ENCODE assay signal across 8 mouse cellular contexts in the genomic region with DNA sequence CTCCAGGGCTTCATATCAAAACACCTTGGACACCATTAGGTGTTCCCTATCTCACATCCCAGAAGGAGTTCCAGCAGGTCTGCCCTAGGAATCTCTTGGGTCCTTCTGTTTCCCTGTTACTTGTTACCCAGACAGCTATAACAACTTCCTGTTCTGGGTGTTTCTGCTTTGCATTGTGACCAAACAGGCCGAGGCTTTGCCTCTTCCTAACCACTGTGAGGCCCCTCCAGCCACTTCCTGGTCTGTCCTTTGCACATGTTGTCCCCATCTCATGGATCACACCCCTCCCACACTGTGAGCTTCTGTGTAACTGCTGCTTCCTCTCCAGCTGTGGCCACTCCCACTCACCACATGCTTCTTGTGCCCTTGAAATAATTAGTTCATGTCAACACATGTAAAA. TPM values are rescaled to one million over a fixed set of nuclear protein-coding genes. Genes with fewer than 3 reads are reported as not detected.
DNase-seq lines count a peak whose midpoint lies in the region; ATAC-seq and TF ChIP-seq lines count a peak whose summit lies in the region.

No protein-coding gene starts in this region.

- H3K4me1 ChIP-seq in midbrain, postnatal 0 days (ENCODE audit: insufficient read depth, low read length), result no peaks in the 10 kb centered on the region
- no peaks in the 10 kb centered on the region for H3K4me1 ChIP-seq in midbrain, embryonic 11.5 days (ENCODE audit: control insufficient read depth, insufficient read depth, low read length)
- peaks cover 33% of the 10 kb centered on the region for H3K4me1 ChIP-seq in liver, embryonic 11.5 days (replicated peaks; ENCODE audit: control insufficient read depth, insufficient read depth, low read length)

- peak; percentile 31 for DNase-seq in midbrain, postnatal 0 days (ENCODE audit: low spot score)
- DNase-seq in midbrain, embryonic 11.5 days (ENCODE audit: low spot score, missing footprints), result no peak
- peak; percentile 47 for DNase-seq in embryo, embryonic 11 days
- no peak for DNase-seq in liver, embryonic 11.5 days (ENCODE audit: low spot score)
- DNase-seq in spleen, adult 18-20 months, result peak; percentile 44 to 46
- no peak for DNase-seq in retina, postnatal 1 day
- no peak for DNase-seq in ovary, adult 18-20 months (ENCODE audit: low spot score)

- no peak for ATAC-seq in midbrain, postnatal 0 days (ENCODE audit: low FRiP score)
- ATAC-seq in midbrain, embryonic 11.5 days (ENCODE audit: low FRiP score), result no peak
- ATAC-seq in inflammation-experienced regulatory T-cells, adult 6 months, result peak; percentile 58
- ATAC-seq in liver, embryonic 11.5 days (replicated peaks; ENCODE audit: low FRiP score), result 0 out of 2 replicates have a peak, but pooled peaks have one; percentile 21

- H3K27me3 ChIP-seq in midbrain, postnatal 0 days (ENCODE audit: insufficient read depth, low read length), result no peaks in the 10 kb centered on the region
- no peaks in the 10 kb centered on the region for H3K27me3 ChIP-seq in midbrain, embryonic 11.5 days (ENCODE audit: control insufficient read depth, insufficient read depth, low read length)
- H3K27me3 ChIP-seq in liver, embryonic 11.5 days (replicated peaks; ENCODE audit: control insufficient read depth, insufficient read depth, low read length), result no peaks in the 10 kb centered on the region

- no peak overlapping the region for H3K27ac ChIP-seq in midbrain, postnatal 0 days (ENCODE audit: low read depth, low read length)
- H3K27ac ChIP-seq in midbrain, embryonic 11.5 days (ENCODE audit: low read depth, low read length), result no peak overlapping the region
- H3K27ac ChIP-seq in liver, embryonic 11.5 days (ENCODE audit: low read depth, low read length), result peak overlapping the region; percentile 96

- H3K4me2 ChIP-seq in midbrain, postnatal 0 days (ENCODE audit: low read depth, low read length, poor library complexity, severe bottlenecking), result no peak overlapping the region
- no peak overlapping the region for H3K4me2 ChIP-seq in midbrain, embryonic 11.5 days
- peak overlapping the region; percentile 45 for H3K4me2 ChIP-seq in liver, embryonic 11.5 days

- no peaks in the 10 kb centered on the region for H3K36me3 ChIP-seq in midbrain, postnatal 0 days (ENCODE audit: insufficient read depth, low read length)
- H3K36me3 ChIP-seq in midbrain, embryonic 11.5 days (ENCODE audit: control insufficient read depth, insufficient read depth, low read length), result no peaks in the 10 kb centered on the region
- H3K36me3 ChIP-seq in liver, embryonic 11.5 days (ENCODE audit: control insufficient read depth, insufficient read depth, low read length), result peaks cover 14% of the 10 kb centered on the region

- WGBS in midbrain, postnatal 0 days, result 65% methylated on average over 1 of the region's 1 CpGs
- 74% methylated on average over 1 of the region's 1 CpGs for WGBS in midbrain, embryonic 11.5 days
- WGBS in liver, embryonic 11.5 days, result 23% methylated on average over 1 of the region's 1 CpGs

- no peak overlapping the region for H3K9ac ChIP-seq in midbrain, postnatal 0 days (replicated peaks; ENCODE audit: low read length, poor library complexity, severe bottlenecking)
- H3K9ac ChIP-seq in midbrain, embryonic 11.5 days (ENCODE audit: low read length), result no peak overlapping the region
- peak overlapping the region; percentile 39; the same call in 1 of the 2 replicates for H3K9ac ChIP-seq in liver, embryonic 11.5 days (ENCODE audit: low read depth, low read length)

- H3K9me3 ChIP-seq in midbrain, postnatal 0 days (ENCODE audit: low read length), result no peaks in the 10 kb centered on the region
- no peaks in the 10 kb centered on the region for H3K9me3 ChIP-seq in midbrain, embryonic 11.5 days (ENCODE audit: control insufficient read depth, low read length)
- no peaks in the 10 kb centered on the region for H3K9me3 ChIP-seq in liver, embryonic 11.5 days (ENCODE audit: control insufficient read depth, low read length)

- no peak for TF ChIP-seq CTCF in midbrain, postnatal 0 days (IDR thresholded peaks at IDR 0.05)

- H3K4me3 ChIP-seq in midbrain, postnatal 0 days (ENCODE audit: low read depth, low read length), result no peak overlapping the region
- H3K4me3 ChIP-seq in midbrain, embryonic 11.5 days (ENCODE audit: low read depth, low read length), result no peak overlapping the region
- H3K4me3 ChIP-seq in liver, embryonic 11.5 days (ENCODE audit: low read depth, low read length), result no peak overlapping the region

RNA-seq across cellular contexts. Expression of gene Relt, which starts 17.8 kb away (rescaled TPM):
- total RNA-seq in midbrain, postnatal 0 days (2014; rRNA removed), result 7.8 and 9.0 TPM in 2 replicates
- 5.1 and 5.3 TPM in 2 replicates for polyA plus RNA-seq in midbrain, postnatal 0 days (2015; fragmentation: Nextera tagmentation; extraction: Ambion mirVana)
- polyA plus RNA-seq in midbrain, embryonic 11.5 days (2014; fragmentation: Nextera tagmentation; extraction: Ambion mirVana), result 1.7 and 2.2 TPM in 2 replicates
- 10 to 100 TPM; 11.1 to 13.9 (median 12.3) TPM for polyA plus RNA-seq in inflammation-experienced regulatory T-cells, adult 6 months (2017; shearing (Covaris generic))
- 14.6 and 17.0 TPM in 2 replicates for polyA plus RNA-seq in liver, embryonic 11.5 days (2014; fragmentation: Nextera tagmentation; extraction: Ambion mirVana)

Comparison
In these comparisons a context has a peak if more than half of its experiments do, and no peak if none do; other contexts are left out.
1. DNase-seq: peak in midbrain, postnatal 0 days (single experiment), embryo, embryonic 11 days (single experiment) and spleen, adult 18-20 months (2 of 2); none in midbrain, embryonic 11.5 days (single experiment), liver, embryonic 11.5 days (single experiment), retina, postnatal 1 day (single experiment) and ovary, adult 18-20 months (single experiment).
2. ATAC-seq: peak in inflammation-experienced regulatory T-cells, adult 6 months (single experiment) and liver, embryonic 11.5 days (single experiment); none in midbrain, postnatal 0 days (single experiment) and midbrain, embryonic 11.5 days (single experiment).